ENCODE assay signal across 32 mouse cellular contexts in the genomic region with DNA sequence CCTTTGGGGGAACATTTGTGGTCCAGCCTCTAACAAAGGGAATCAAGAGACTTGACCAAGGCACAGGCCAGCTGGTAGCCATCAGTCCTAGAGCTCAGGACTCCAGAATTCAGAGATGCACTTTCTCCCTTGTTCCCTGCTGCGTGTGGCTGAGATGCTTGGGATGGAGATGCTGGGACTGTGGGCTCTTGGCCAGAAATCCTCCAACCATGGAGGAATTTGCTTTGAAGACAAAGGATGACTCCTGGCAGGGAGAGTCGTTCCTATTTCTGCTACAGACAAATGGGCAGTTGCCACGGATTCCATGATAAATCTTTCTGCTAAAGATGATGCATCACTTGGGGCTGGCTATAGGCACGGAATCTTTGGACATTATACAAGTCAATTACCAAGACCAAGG. TPM values are rescaled to one million over a fixed set of nuclear protein-coding genes. Genes with fewer than 3 reads are reported as not detected.
DNase-seq lines count a peak whose midpoint lies in the region; ATAC-seq lines count a peak whose summit lies in the region.
"Had no signal": no experiment of that assay in that cellular context is flagged by ENCODE, and none has a peak within 500 bp of the region (broad histone marks: within the 10 kb centered on the region; RNA-seq: fewer than 3 reads in every experiment).

No protein-coding gene starts in this region.

- peaks cover 7% of the 10 kb centered on the region for H3K4me1 ChIP-seq in midbrain, embryonic 11.5 days (ENCODE audit: control insufficient read depth, insufficient read depth, low read length)
- peaks cover 40% of the 10 kb centered on the region for H3K4me1 ChIP-seq in midbrain, embryonic 15.5 days
- H3K4me1 ChIP-seq in hindbrain, embryonic 14.5 days (replicated peaks; ENCODE audit: control insufficient read depth, insufficient read depth, low read length): peaks cover 29% of the 10 kb centered on the region
- H3K4me1 ChIP-seq: liver, embryonic 12.5 days had no signal

- H3K27ac ChIP-seq in midbrain, embryonic 11.5 days (ENCODE audit: low read depth, low read length): no peak overlapping the region
- H3K27ac ChIP-seq in midbrain, embryonic 15.5 days: no peak overlapping the region
- H3K27ac ChIP-seq in hindbrain, embryonic 14.5 days: no peak overlapping the region
- H3K27ac ChIP-seq: hindbrain, embryonic 10.5 days; layer of hippocampus, adult 2 months; liver, embryonic 12.5 days; macrophage; neural tube, embryonic 15.5 days; stomach, embryonic 15.5 days had no signal

- H3K27me3 ChIP-seq in midbrain, embryonic 11.5 days (ENCODE audit: control insufficient read depth, insufficient read depth, low read length): peaks cover 4% of the 10 kb centered on the region; the same call in 1 of the 2 replicates
- H3K27me3 ChIP-seq in midbrain, embryonic 15.5 days (replicated peaks): no peaks in the 10 kb centered on the region
- H3K27me3 ChIP-seq in hindbrain, embryonic 14.5 days (ENCODE audit: control insufficient read depth, insufficient read depth, low read length): no peaks in the 10 kb centered on the region
- H3K27me3 ChIP-seq: neural tube, embryonic 15.5 days; stomach, embryonic 15.5 days had no signal

- WGBS in midbrain, embryonic 11.5 days: 76% methylated on average over 4 of the region's 4 CpGs
- 53% methylated on average over 4 of the region's 4 CpGs for WGBS in midbrain, embryonic 15.5 days
- 47% methylated on average over 4 of the region's 4 CpGs for WGBS in hindbrain, embryonic 14.5 days

- H3K36me3 ChIP-seq in midbrain, embryonic 11.5 days (ENCODE audit: control insufficient read depth, insufficient read depth, low read length): no peaks in the 10 kb centered on the region
- no peaks in the 10 kb centered on the region for H3K36me3 ChIP-seq in midbrain, embryonic 15.5 days (replicated peaks)
- no peaks in the 10 kb centered on the region for H3K36me3 ChIP-seq in hindbrain, embryonic 14.5 days (replicated peaks; ENCODE audit: control insufficient read depth, insufficient read depth)
- H3K36me3 ChIP-seq: hindbrain, embryonic 10.5 days; liver, embryonic 12.5 days; neural tube, embryonic 15.5 days; stomach, embryonic 15.5 days had no signal

- H3K4me2 ChIP-seq in midbrain, embryonic 11.5 days: no peak overlapping the region
- H3K4me2 ChIP-seq in midbrain, embryonic 15.5 days: no peak overlapping the region
- H3K4me2 ChIP-seq in hindbrain, embryonic 14.5 days (replicated peaks): no peak overlapping the region
- H3K4me2 ChIP-seq: liver, embryonic 12.5 days; neural tube, embryonic 15.5 days; stomach, embryonic 15.5 days had no signal

- H3K4me3 ChIP-seq in midbrain, embryonic 11.5 days (ENCODE audit: low read depth, low read length): no peak overlapping the region
- no peak overlapping the region for H3K4me3 ChIP-seq in midbrain, embryonic 15.5 days
- no peak overlapping the region for H3K4me3 ChIP-seq in hindbrain, embryonic 14.5 days (replicated peaks; ENCODE audit: low read length)
- H3K4me3 ChIP-seq: erythroblast, embryonic 14.5 days; hindbrain, embryonic 10.5 days; layer of hippocampus, adult 2 months; liver, embryonic 12.5 days; neural tube, embryonic 15.5 days; stomach, embryonic 15.5 days had no signal

- no peak overlapping the region for H3K9ac ChIP-seq in midbrain, embryonic 11.5 days (ENCODE audit: low read length)
- H3K9ac ChIP-seq in midbrain, embryonic 15.5 days: no peak overlapping the region
- H3K9ac ChIP-seq in hindbrain, embryonic 14.5 days: no peak overlapping the region
- H3K9ac ChIP-seq: forebrain, postnatal 0 days; liver, embryonic 12.5 days; liver, postnatal 0 days; neural tube, embryonic 15.5 days; stomach, embryonic 15.5 days had no signal

- DNase-seq in cerebellum, adult 18-20 months: peak; percentile 60 to 62
- DNase-seq in midbrain, embryonic 11.5 days (ENCODE audit: low spot score, missing footprints): peak; percentile 47
- peak; percentile 52 to 55 for DNase-seq in cerebellum, postnatal 14 days
- no peak for DNase-seq in hindbrain, embryonic 14.5 days (ENCODE audit: low spot score)
- DNase-seq in kidney, adult 9 months: no peak
- DNase-seq: adrenal gland, adult 8-10 months; forebrain, postnatal 0 days; heart, postnatal 14 days; kidney, adult 18-20 months; kidney, postnatal 36 days; liver, postnatal 0 days; midbrain, embryonic 14.5 days; right cerebral cortex, postnatal 25 days; thymus, postnatal 25 days had no signal

- no peak for ATAC-seq in cerebellum, adult (ENCODE audit: insufficient number of reproducible peaks, low FRiP score, low TSS enrichment)
- ATAC-seq in midbrain, embryonic 11.5 days (ENCODE audit: low FRiP score): no peak
- no peak for ATAC-seq in midbrain, embryonic 15.5 days (replicated peaks)
- no peak for ATAC-seq in hindbrain, embryonic 14.5 days (ENCODE audit: low FRiP score)
- ATAC-seq: activated CD4-positive, CD25-positive, alpha-beta regulatory T cell, adult 4 months; forebrain, postnatal 0 days; hindbrain, embryonic 16.5 days; liver, embryonic 12.5 days; liver, postnatal 0 days; lung, postnatal 0 days had no signal

- no peaks in the 10 kb centered on the region for H3K9me3 ChIP-seq in midbrain, embryonic 11.5 days (ENCODE audit: control insufficient read depth, low read length)
- no peaks in the 10 kb centered on the region for H3K9me3 ChIP-seq in midbrain, embryonic 15.5 days
- no peaks in the 10 kb centered on the region for H3K9me3 ChIP-seq in hindbrain, embryonic 14.5 days (ENCODE audit: control insufficient read depth, low read length)
- H3K9me3 ChIP-seq: hindbrain, embryonic 10.5 days; liver, embryonic 12.5 days; neural tube, embryonic 15.5 days; stomach, embryonic 15.5 days had no signal

RNA-seq across cellular contexts. Expression of gene Slc6a17, which starts 15.7 kb away (rescaled TPM):
- 1.8 and 1.9 TPM in 2 replicates for polyA plus RNA-seq in midbrain, embryonic 11.5 days (2014; fragmentation: Nextera tagmentation; extraction: Ambion mirVana)
- polyA plus RNA-seq in midbrain, embryonic 15.5 days (2015; fragmentation: Nextera tagmentation; extraction: Ambion mirVana): 16.6 and 19.2 TPM in 2 replicates
- polyA plus RNA-seq in hindbrain, embryonic 14.5 days (2014; fragmentation: Nextera tagmentation; extraction: Ambion mirVana): 15.5 and 18.8 TPM in 2 replicates
- polyA plus RNA-seq: activated CD4-positive, CD25-positive, alpha-beta regulatory T cell, adult 4 months; erythroblast, embryonic 14.5 days had no signal

RNA-seq across cellular contexts. Expression of gene Ubl4b, which starts 21.3 kb away (rescaled TPM):
- not detected in 2 replicates for polyA plus RNA-seq in midbrain, embryonic 11.5 days (2014; fragmentation: Nextera tagmentation; extraction: Ambion mirVana)
- polyA plus RNA-seq in midbrain, embryonic 15.5 days (2015; fragmentation: Nextera tagmentation; extraction: Ambion mirVana): not detected in 2 replicates
- not detected in 2 replicates for polyA plus RNA-seq in hindbrain, embryonic 14.5 days (2014; fragmentation: Nextera tagmentation; extraction: Ambion mirVana)
- polyA plus RNA-seq: activated CD4-positive, CD25-positive, alpha-beta regulatory T cell, adult 4 months; cortical plate, adult 2 months; embryonic facial prominence, embryonic 14.5 days; erythroblast, embryonic 14.5 days; forebrain, embryonic 11.5 days; forebrain, postnatal 0 days; heart, embryonic 14.5 days; hindbrain, embryonic 10.5 days; hindbrain, embryonic 16.5 days; intestine, embryonic 14.5 days; kidney, embryonic 16.5 days; liver, embryonic 12.5 days; liver, postnatal 0 days; lung, postnatal 0 days; macrophage; midbrain, embryonic 14.5 days; neural tube, embryonic 15.5 days; stomach, embryonic 15.5 days had no signal

Comparison
In these comparisons a context has a peak if more than half of its experiments do, and no peak if none do; other contexts are left out.
1. DNase-seq: peak in cerebellum, adult 18-20 months (2 of 2), midbrain, embryonic 11.5 days (single experiment) and cerebellum, postnatal 14 days (2 of 2); none in hindbrain, embryonic 14.5 days (single experiment) and kidney, adult 9 months (single experiment).